Mouse (Mus musculus) liver, embryonic 11.5 days (tissue): ENCODE data around the gene Trip6. TPM values are rescaled to one million over a fixed set of nuclear protein-coding genes. Genes with fewer than 3 reads are reported as not detected.

ENCODE experiments used
- ATAC-seq: fragments of 200-750 bp; cut with Nextera tagmentation; replicated peaks from 2 replicates; pipeline ENCODE4 v1.8.0; 2017; ENCODE audit warnings: moderate number of reproducible peaks, mild to moderate bottlenecking, moderate TSS enrichment, moderate library complexity; ENCODE audit not compliant: low FRiP score
- DNase-seq: peaks from one replicate; pipeline ENCODE4 v3.0.0-alpha.2; 2017; ENCODE audit warnings: low spot score
- H3K27ac ChIP-seq: fragments of 300-500 bp; sonication (generic); 2 replicates; pipeline ENCODE4 v1.5.1; 2014; ENCODE audit warnings: mild to moderate bottlenecking, low read depth, low read length, control low read depth
- H3K27me3 ChIP-seq: fragments of 300-500 bp; sonication (generic); replicated peaks from 2 replicates; pipeline ENCODE4 v1.6.1; 2014; ENCODE audit warnings: low read length, mixed read lengths; ENCODE audit not compliant: control insufficient read depth, insufficient read depth
- H3K36me3 ChIP-seq: fragments of 300-500 bp; sonication (generic); 2 replicates; pipeline ENCODE4 v1.6.1; 2014; ENCODE audit warnings: mild to moderate bottlenecking, low read length, moderate library complexity, mixed read lengths; ENCODE audit not compliant: control insufficient read depth, insufficient read depth
- H3K4me1 ChIP-seq: fragments of 300-500 bp; sonication (generic); replicated peaks from 2 replicates; pipeline ENCODE4 v1.6.1; 2014; ENCODE audit warnings: low read length, mixed read lengths; ENCODE audit not compliant: control insufficient read depth, insufficient read depth
- H3K4me2 ChIP-seq: fragments of 300-500 bp; sonication (generic); 2 replicates; pipeline ENCODE4 v1.6.1; 2014; ENCODE audit warnings: mild to moderate bottlenecking, control low read depth, moderate library complexity
- H3K4me3 ChIP-seq: fragments of 300-500 bp; sonication (generic); 2 replicates; pipeline ENCODE4 v1.5.1; 2014; ENCODE audit warnings: low read depth, low read length, control low read depth
- H3K9ac ChIP-seq: fragments of 300-500 bp; sonication (generic); 2 replicates; pipeline ENCODE4 v1.6.1; 2014; ENCODE audit warnings: low read depth, low read length, control low read depth
- H3K9me3 ChIP-seq: fragments of 300-500 bp; sonication (generic); 2 replicates; pipeline ENCODE4 v1.6.1; 2016; ENCODE audit warnings: low read length, inconsistent platforms, mixed read lengths; ENCODE audit not compliant: control insufficient read depth
- WGBS: fragments of 180-500 bp; shearing (Covaris S2); extraction: QIAGEN DNeasy Blood & Tissue Kit; methylation state at CpG from one replicate; pipeline ENCODE4 v1.1.7; 2014; 5-methylcytosine and 5-hydroxymethylcytosine counted together
- polyA plus RNA-seq: library from polyadenylated mRNA; unstranded; fragments of >200 nt; fragmentation: Nextera tagmentation; extraction: Ambion mirVana; gene quantifications from 2 replicates; pipeline ENCODE4 v1.2.1, GENCODE M21; 2014

Gene Trip6
- polyA plus RNA-seq, 1 experiment from 2014 or later = 31.6 TPM

DNA sequence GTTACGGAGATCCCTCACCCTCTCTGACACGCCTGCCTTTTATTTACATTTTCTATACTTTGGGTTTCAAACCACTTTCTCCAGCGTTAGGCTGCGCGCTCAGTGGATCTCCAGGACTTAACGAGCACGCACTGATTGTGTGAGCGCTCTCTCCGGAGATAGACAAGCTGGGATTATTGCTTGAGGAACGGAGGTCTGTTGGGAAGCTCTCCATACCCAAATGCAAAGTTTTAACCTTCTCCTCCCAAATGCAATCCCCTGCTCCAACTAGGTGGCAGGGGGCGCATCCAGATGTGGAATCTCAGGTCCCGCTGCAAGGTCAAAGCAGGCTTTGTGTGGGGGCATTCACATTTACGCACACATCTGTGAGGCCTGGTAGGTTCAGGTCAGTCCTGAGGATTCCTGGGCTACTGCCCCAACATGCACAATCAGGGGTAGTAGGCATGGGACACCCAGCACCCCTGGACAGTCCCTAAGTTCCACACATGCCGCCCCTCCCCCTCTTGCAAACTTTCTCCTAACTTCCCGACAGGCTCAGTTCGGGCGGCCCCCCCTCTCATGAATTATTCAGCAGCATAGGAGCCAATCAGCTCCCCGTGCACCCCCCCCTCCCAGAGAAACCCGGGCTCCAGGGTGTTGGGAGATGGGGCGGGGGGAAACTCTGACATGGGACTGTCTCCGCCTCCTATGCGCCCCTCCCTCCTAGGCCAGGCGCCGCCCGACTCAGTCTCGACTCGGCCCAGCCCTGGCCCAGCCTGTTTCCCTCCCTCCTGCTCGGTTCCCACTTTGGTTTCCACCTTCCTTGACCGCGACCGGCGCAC lies 35.4 kb upstream of the Trip6 start, which contains the start of gene Ephb4:
TSS of gene Ephb4 (plus strand) at position 726 of the 821 bp plus-strand sequence.
- DNase-seq (peak; percentile 83), ATAC-seq (peak; percentile 85)
- Histone ChIP-seq H3K4me3 (peak within 1 kb of the TSS; percentile 66), H3K27ac (peak within 1 kb of the TSS; percentile 84), H3K27me3 (peaks cover 49% of the 10 kb centered on the region), H3K36me3 (peaks cover 7% of the 10 kb centered on the region; the same call in 1 of the 2 replicates), H3K4me2 (peak within 1 kb of the TSS; percentile 67), H3K9me3 (no peaks in the 10 kb centered on the region), H3K9ac (peak within 1 kb of the TSS; percentile 77), H3K4me1 (peaks cover 15% of the 10 kb centered on the region)
- whole genome bisulfite sequencing = 1% methylated on average over 31 of the region's 32 CpGs

DNA sequence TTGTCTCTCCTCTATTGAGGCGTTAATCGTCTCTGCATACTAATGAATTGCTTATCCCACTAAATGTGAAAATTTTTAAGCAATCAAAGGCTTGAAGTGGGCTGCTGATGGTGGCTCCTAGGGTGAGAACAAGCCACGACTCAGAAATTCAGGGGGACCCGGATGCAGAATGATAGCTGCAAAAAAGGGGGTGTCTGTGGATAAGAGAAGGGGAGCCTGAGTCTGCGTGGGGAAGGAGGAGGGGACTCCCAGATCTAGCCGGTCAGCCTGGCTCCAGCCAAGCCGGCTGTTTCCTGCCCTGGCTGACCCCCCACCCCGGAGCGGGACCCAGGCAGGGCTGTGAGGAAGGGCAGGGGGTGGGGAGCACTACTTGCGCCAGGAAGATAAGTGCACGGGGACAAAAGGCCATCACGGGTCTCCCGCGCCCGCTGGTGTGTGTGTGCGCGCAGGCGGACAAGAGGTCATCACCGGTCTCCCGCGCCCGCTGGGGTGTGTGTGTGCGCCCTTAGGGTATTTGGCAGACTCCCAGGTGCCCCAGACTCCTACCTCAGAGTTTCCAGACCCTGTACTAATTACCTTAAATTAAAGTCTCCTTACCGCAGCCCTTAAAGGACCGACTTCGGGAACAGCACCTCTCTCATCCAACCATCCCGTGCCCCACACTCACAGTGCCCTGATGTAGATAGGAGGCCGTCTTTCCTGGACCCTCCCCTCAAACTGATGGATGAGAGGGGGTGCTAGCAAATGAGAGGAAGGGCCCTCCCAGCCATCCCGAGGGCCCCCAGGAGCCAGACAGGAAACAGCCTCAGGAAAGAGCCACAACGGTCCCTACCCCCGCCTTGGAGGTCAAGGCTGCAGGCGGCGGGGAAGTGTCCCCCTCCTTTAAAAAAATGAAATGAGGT lies 34.5 kb upstream of the Trip6 start:
- peak overlapping the region; percentile 66 for H3K4me3 ChIP-seq
- peak overlapping the region; percentile 41 for H3K9ac ChIP-seq
- no peaks in the 10 kb centered on the region for H3K9me3 ChIP-seq
- ATAC-seq (0 out of 2 replicates have a peak, but pooled peaks have one; percentile 37), DNase-seq (peak; percentile 62)
- peaks cover 15% of the 10 kb centered on the region for H3K4me1 ChIP-seq
- H3K27ac ChIP-seq = peak overlapping the region; percentile 81
- H3K4me2 ChIP-seq = peak overlapping the region; percentile 67
- no peaks in the 10 kb centered on the region for H3K36me3 ChIP-seq
- WGBS = 1% methylated on average over 33 of the region's 33 CpGs
- peaks cover 45% of the 10 kb centered on the region for H3K27me3 ChIP-seq

DNA sequence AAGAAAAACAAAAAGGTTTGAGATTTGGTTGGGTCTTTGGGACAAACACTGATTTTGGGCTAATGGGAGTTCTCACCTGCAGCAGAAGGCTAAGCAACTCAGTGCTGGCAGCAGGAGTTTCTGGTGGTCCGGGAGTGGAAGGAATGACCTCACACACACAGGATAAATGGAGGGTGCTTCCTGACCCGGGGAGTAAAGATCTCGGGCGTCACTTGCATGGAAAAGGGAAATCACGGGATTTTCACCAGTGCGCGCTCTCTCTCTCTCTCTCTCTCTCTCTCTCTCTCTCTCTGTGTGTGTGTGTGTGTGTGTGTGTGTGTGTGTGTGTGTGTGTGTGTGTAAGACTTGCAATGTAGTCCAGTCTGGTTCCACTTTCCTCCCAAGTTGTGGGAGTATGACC lies 33.7 kb upstream of the Trip6 start:
- Histone ChIP-seq H3K9ac (no peak overlapping the region), H3K4me3 (no peak overlapping the region), H3K4me1 (peaks cover 15% of the 10 kb centered on the region), H3K27me3 (peaks cover 45% of the 10 kb centered on the region), H3K27ac (peak overlapping the region; percentile 81), H3K4me2 (peak overlapping the region; percentile 67), H3K36me3 (no peaks in the 10 kb centered on the region), H3K9me3 (no peaks in the 10 kb centered on the region)
- ATAC-seq = no peak
- no peak for DNase-seq
- 15% methylated on average over 7 of the region's 7 CpGs for WGBS

DNA sequence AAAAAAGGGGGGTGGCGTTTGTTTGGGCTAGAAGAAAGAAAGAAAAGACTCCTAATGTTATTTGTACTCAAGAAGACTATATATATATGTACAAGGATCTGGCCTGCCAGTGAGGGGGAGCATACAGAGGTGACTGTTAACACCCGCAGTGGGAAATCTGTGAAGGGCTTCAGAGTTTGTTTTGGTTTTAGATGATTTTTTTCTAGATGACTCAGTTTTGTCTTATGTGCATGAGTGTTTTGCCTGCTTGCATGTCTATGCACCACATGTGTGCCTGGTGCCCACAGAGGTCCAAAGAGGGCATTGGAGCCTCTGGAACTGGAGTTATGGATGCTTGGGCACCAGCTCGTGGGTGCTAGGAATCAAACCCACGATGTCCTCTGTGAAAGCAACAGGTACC lies 32.8 kb upstream of the Trip6 start:
- peaks cover 44% of the 10 kb centered on the region for H3K27me3 ChIP-seq
- no peaks in the 10 kb centered on the region for H3K36me3 ChIP-seq
- H3K9me3 ChIP-seq = no peaks in the 10 kb centered on the region
- no peak for DNase-seq
- H3K27ac ChIP-seq = peak overlapping the region; percentile 58; the same call in 1 of the 2 replicates
- no peak overlapping the region for H3K4me3 ChIP-seq
- ATAC-seq = no peak
- H3K4me2 ChIP-seq = no peak overlapping the region
- 68% methylated on average over 4 of the region's 4 CpGs for WGBS
- peaks cover 15% of the 10 kb centered on the region for H3K4me1 ChIP-seq
- H3K9ac ChIP-seq = no peak overlapping the region

DNA sequence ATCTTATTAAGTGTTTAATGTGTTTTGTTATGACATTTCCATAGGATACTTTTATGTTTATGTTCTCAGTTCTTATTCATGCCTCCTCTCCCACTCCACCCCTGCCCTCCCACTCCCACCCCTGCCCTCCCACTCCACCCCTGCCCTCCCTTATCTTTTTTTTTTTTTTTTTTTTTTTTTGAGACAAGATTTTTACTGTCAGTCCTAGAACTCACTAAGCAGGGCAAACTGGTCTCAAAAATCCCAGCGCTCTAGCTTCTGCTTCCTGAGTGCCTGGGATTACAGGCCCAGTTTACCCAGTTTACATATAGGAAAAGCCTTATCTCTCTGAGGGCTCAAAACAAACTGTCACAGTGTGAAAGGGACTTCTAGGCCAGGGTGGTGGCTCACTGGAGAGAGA lies 32.2 kb upstream of the Trip6 start:
- Histone ChIP-seq H3K27me3 (peaks cover 40% of the 10 kb centered on the region), H3K27ac (peak overlapping the region; percentile 58), H3K4me1 (peaks cover 15% of the 10 kb centered on the region), H3K36me3 (no peaks in the 10 kb centered on the region), H3K9me3 (no peaks in the 10 kb centered on the region), H3K9ac (no peak overlapping the region), H3K4me2 (peak overlapping the region; percentile 39), H3K4me3 (no peak overlapping the region)
- DNase-seq (no peak), ATAC-seq (no peak)
- WGBS = 55% methylated on average over 1 of the region's 1 CpGs

DNA sequence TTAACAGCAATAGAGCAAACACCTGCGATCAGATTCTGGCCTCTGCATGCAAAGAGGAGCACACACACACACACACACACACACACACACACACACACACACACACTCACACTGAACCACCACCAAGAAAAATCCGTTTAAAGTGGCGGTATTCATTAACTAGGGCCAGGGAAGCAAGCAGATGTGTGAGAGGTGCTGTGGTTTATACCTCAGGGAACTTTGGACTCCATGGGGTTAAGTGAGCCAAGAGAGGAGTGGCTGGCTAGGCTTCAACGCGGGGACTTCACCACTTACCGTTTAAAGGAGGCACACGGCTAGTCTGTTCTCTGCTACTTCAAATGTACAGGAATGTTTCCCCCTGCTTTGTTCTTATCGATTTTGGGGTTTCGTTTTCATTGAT lies 31.6 kb upstream of the Trip6 start:
- H3K4me3 ChIP-seq = no peak overlapping the region
- H3K4me2 ChIP-seq = peak overlapping the region; percentile 39
- H3K4me1 ChIP-seq = peaks cover 15% of the 10 kb centered on the region
- no peak for DNase-seq
- H3K27me3 ChIP-seq = peaks cover 34% of the 10 kb centered on the region
- H3K27ac ChIP-seq = peak overlapping the region; percentile 58; the same call in 1 of the 2 replicates
- WGBS = 21% methylated on average over 9 of the region's 9 CpGs
- no peaks in the 10 kb centered on the region for H3K9me3 ChIP-seq
- H3K9ac ChIP-seq = no peak overlapping the region
- no peak for ATAC-seq
- no peaks in the 10 kb centered on the region for H3K36me3 ChIP-seq

DNA sequence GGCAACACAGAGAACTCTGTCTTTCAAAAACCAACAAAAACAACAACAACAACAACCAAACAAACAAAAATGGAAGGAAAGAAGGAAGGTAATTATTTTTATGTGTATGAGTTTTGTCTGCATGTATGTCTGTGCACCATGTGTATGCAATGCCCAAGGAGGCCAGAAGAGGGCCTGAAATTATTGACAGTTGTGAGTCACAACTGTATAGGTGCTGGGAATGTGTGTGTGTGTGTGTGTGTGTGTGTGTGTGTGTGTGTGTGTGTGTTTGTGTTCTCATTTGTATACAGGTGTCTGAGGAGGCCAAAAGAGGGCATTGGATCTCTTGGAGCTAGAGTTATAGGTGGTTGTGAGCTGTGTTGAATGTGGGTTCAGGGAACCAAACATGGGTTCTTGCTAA lies 29.7 kb upstream of the Trip6 start:
- Histone ChIP-seq H3K27ac (no peak overlapping the region), H3K4me2 (no peak overlapping the region), H3K4me3 (no peak overlapping the region), H3K9ac (no peak overlapping the region), H3K36me3 (no peaks in the 10 kb centered on the region), H3K27me3 (peaks cover 15% of the 10 kb centered on the region), H3K4me1 (peaks cover 25% of the 10 kb centered on the region), H3K9me3 (no peaks in the 10 kb centered on the region)
- no peak for ATAC-seq
- no peak for DNase-seq

DNA sequence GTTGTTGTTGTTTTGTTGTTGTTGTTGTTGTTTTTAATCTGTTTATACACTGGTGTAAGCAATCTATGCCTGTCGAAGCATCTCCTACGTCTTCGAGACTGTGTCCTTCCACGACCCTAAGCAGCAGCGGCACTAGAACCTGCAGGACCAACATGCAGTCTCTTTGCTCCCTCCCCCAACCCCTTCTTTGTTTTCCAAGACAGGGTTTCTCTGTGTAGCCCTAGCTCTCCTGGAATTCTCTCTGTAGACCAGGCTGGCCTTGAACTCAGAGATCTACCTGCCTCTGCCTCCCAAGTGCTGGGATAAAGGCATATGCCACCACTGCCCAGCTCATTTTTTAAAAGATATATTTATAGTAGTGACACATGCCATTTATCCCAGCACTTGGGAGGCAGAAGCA lies 29.2 kb upstream of the Trip6 start:
- no peak overlapping the region for H3K4me2 ChIP-seq
- no peaks in the 10 kb centered on the region for H3K36me3 ChIP-seq
- H3K27me3 ChIP-seq = peaks cover 10% of the 10 kb centered on the region
- no peaks in the 10 kb centered on the region for H3K9me3 ChIP-seq
- WGBS = 90% methylated on average over 5 of the region's 5 CpGs
- H3K4me1 ChIP-seq = peaks cover 25% of the 10 kb centered on the region
- H3K9ac ChIP-seq = no peak overlapping the region
- no peak for DNase-seq
- no peak overlapping the region for H3K27ac ChIP-seq
- no peak overlapping the region for H3K4me3 ChIP-seq
- ATAC-seq = no peak
